Mouse (Mus musculus) hindbrain, embryonic 16.5 days (tissue): ENCODE measurements around the gene Enam. TPM values are rescaled to one million over a fixed set of nuclear protein-coding genes. Genes with fewer than 3 reads are reported as not detected.

Experiments
- ATAC-seq: fragments of 200-750 bp; cut with Nextera tagmentation; 2 replicates; pipeline ENCODE4 v1.8.0; 2017; ENCODE audit warnings: moderate TSS enrichment, moderate library complexity
- H3K27ac ChIP-seq: fragments of 300-500 bp; sonication (generic); 2 replicates; pipeline ENCODE4 v1.5.1; 2014; ENCODE audit warnings: low read depth, mild to moderate bottlenecking, control low read depth, low read length, moderate library complexity
- H3K27me3 ChIP-seq: fragments of 300-500 bp; sonication (generic); replicated peaks from 2 replicates; pipeline ENCODE4 v1.6.1; 2014; ENCODE audit warnings: low read length; ENCODE audit not compliant: control insufficient read depth, insufficient read depth
- H3K36me3 ChIP-seq: fragments of 300-500 bp; sonication (generic); 2 replicates; pipeline ENCODE4 v1.6.1; 2014; ENCODE audit warnings: mild to moderate bottlenecking, low read length, moderate library complexity, mixed read lengths; ENCODE audit not compliant: control insufficient read depth, insufficient read depth
- H3K4me1 ChIP-seq: fragments of 300-500 bp; sonication (generic); 2 replicates; pipeline ENCODE4 v1.6.1; 2014; ENCODE audit warnings: low read depth, low read length; ENCODE audit not compliant: control insufficient read depth, insufficient read depth
- H3K4me2 ChIP-seq: fragments of 300-500 bp; sonication (generic); 2 replicates; pipeline ENCODE4 v1.6.1; 2014; ENCODE audit warnings: mild to moderate bottlenecking, low read length, control low read depth, moderate library complexity
- H3K4me3 ChIP-seq: fragments of 300-500 bp; sonication (generic); 2 replicates; pipeline ENCODE4 v1.5.1; 2014; ENCODE audit warnings: mild to moderate bottlenecking, low read length, control low read depth, moderate library complexity
- H3K9ac ChIP-seq: fragments of 300-500 bp; sonication (generic); 2 replicates; pipeline ENCODE4 v1.6.1; 2014; ENCODE audit warnings: low read depth, mild to moderate bottlenecking, control low read depth, low read length, moderate library complexity
- H3K9me3 ChIP-seq: fragments of 300-500 bp; sonication (generic); 2 replicates; pipeline ENCODE4 v1.6.1; 2014; ENCODE audit warnings: mild to moderate bottlenecking, low read length, moderate library complexity; ENCODE audit not compliant: control insufficient read depth
- WGBS: fragments of 180-500 bp; shearing (Covaris S2); extraction: QIAGEN DNeasy Blood & Tissue Kit; methylation state at CpG from one replicate; pipeline ENCODE4 v1.1.7; 2014; 5-methylcytosine and 5-hydroxymethylcytosine counted together
- polyA plus RNA-seq: library from polyadenylated mRNA; unstranded; fragments of >200 nt; fragmentation: Nextera tagmentation; extraction: Ambion mirVana; gene quantifications from 2 replicates; pipeline ENCODE4 v1.2.1, GENCODE M21; 2015

The Enam gene
- polyA plus RNA-seq, 1 experiment from 2014 or later = not detected

DNA sequence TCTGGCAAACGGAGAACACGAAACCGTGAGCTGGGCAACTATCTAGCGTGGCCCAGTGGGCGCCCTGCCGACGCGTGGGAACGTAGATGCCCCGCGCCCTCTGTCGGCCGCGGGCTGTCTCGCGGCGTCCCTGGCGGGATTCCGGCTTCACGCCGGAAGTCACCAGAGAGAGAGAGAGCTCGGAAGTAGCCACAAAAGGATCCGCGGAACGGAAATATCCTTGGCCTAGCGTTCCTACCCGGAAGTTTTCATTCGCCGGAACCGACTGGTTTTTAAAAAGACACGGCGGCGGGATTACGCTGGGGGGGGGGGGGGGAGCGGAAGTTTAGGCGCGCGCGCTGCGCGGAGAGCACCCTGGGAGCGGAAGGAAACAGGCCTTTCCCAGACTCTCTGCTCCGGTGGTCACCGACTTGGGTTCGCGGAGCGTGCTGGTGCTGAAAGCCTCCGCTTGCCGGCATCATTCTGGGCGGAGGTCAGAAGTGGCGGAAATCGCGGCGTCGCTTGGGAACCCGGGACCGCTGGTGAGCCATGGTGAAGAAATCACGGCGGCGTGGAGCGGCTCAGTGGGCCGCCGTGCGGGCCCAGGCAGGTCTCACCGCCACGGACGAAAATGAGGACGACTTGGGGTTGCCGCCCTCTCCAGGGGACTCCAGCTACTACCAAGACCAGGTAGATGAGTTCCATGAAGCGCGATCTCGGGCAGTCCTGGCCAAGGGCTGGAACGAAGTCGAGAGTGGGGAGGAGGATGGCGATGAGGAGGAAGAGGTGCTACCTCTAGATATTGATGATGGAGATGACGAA, 66.5 kb downstream of the Enam start, which contains the start of gene Utp3:
TSS of gene Utp3 (plus strand) at position 377 of the 801 bp plus-strand sequence.
- under 1% methylated on average over 66 of the region's 76 CpGs for WGBS
- peak within 1 kb of the TSS; percentile 94 for H3K27ac ChIP-seq
- ATAC-seq = peak; percentile 97

More for the DNA sequence above, 66.5 kb downstream of the Enam start, which contains the start of gene Utp3:
- no peaks in the 10 kb centered on the region for H3K9me3 ChIP-seq
- peaks cover 15% of the 10 kb centered on the region for H3K4me1 ChIP-seq
- no peaks in the 10 kb centered on the region for H3K27me3 ChIP-seq
- H3K4me2 ChIP-seq = peak within 1 kb of the TSS; percentile 84
- H3K36me3 ChIP-seq = no peaks in the 10 kb centered on the region; the same call in 1 of the 2 replicates
- H3K9ac ChIP-seq = peak within 1 kb of the TSS; percentile 92
- H3K4me3 ChIP-seq = peak within 1 kb of the TSS; percentile 91

Other genes with a start within 250 kb of the Enam start
- gene Gm7714, start 219.1 kb upstream of the Enam start, polyA plus RNA-seq = not detected in 2 replicates
- gene Prol1, start 170.7 kb upstream of the Enam start, polyA plus RNA-seq = not detected in 2 replicates
- gene Amtn, start 111.9 kb upstream of the Enam start, polyA plus RNA-seq = not detected in 2 replicates
- gene Ambn, start 32.0 kb upstream of the Enam start, polyA plus RNA-seq = not detected in 2 replicates
- 0.14 and 0.40 TPM in 2 replicates for gene Jchain, start 39.9 kb downstream of the Enam start, polyA plus RNA-seq
- 47.6 and 48.3 TPM in 2 replicates for gene Utp3, start 66.5 kb downstream of the Enam start, polyA plus RNA-seq
- gene Rufy3, start 77.1 kb downstream of the Enam start, polyA plus RNA-seq = 247 and 253 TPM in 2 replicates
- 39.4 and 54.5 TPM in 2 replicates for gene Grsf1, start 188.2 kb downstream of the Enam start, polyA plus RNA-seq
- gene Mob1b, start 232.9 kb downstream of the Enam start, polyA plus RNA-seq = 7.5 and 9.4 TPM in 2 replicates